Mouse (Mus musculus): Measurements from ENCODE around the gene Tmem53. TPM values are rescaled to one million over a fixed set of nuclear protein-coding genes. Genes with fewer than 3 reads are reported as not detected.
A peak's percentile ranks its signal among the peaks of the same experiment; 100 is the strongest.

Tmem53 gene
- polyA plus RNA-seq, 1 experiment from 2014 or later = 6.7 TPM

- peaks cover 4% of the 10 kb centered on the region; the same call in 1 of the 2 replicates for H3K4me1 ChIP-seq (replicated peaks)
- no peak overlapping the region for H3K4me2 ChIP-seq
- ATAC-seq (ENCODE audit: insufficient read depth) = no peak
- H3K9me3 ChIP-seq (replicated peaks) = no peaks in the 10 kb centered on the region
- H3K9ac ChIP-seq = no peak overlapping the region
- H3K36me3 ChIP-seq (replicated peaks) = no peaks in the 10 kb centered on the region
- WGBS (ENCODE audit: insufficient replicate concordance) = 69% methylated on average over 9 of the region's 9 CpGs
- no peak overlapping the region for H3K27ac ChIP-seq (replicated peaks)
- H3K27me3 ChIP-seq = no peaks in the 10 kb centered on the region
- no peak overlapping the region for H3K4me3 ChIP-seq (replicated peaks)
Observed at GRCm38 (mm10) chr4:117221836-117222235, 29.9 kb upstream of the Tmem53 start.

DNA sequence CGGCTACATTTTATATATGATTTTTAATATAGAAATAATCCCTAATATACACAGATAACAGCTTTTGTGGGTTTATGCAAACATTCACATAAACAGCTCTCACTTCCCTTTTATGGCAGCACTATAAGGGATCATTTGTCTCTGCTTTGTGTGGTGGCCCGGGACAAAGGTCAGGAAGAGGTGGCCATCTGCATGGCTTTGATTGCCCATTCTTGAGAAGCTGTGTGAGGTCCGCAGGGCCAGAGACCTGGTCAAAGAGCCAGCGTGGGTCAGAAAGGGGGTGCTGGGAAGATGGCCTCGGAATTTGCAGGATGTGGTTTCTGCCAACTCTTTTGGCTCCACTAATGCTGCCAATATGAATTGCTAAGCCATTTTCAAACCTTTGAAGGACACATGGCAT is 28.8 kb upstream of the Tmem53 start:
- Histone ChIP-seq H3K4me3 (replicated peaks) (no peak overlapping the region), H3K9ac (no peak overlapping the region), H3K27ac (replicated peaks) (no peak overlapping the region), H3K9me3 (replicated peaks) (no peaks in the 10 kb centered on the region), H3K36me3 (replicated peaks) (no peaks in the 10 kb centered on the region), H3K4me1 (replicated peaks) (peaks cover 4% of the 10 kb centered on the region; the same call in 1 of the 2 replicates), H3K4me2 (no peak overlapping the region), H3K27me3 (no peaks in the 10 kb centered on the region)
- no peak for ATAC-seq (ENCODE audit: insufficient read depth)
- WGBS (ENCODE audit: insufficient replicate concordance) = 34% methylated on average over 5 of the region's 5 CpGs

- 51% methylated on average over 8 of the region's 8 CpGs for WGBS (ENCODE audit: insufficient replicate concordance)
- ATAC-seq (ENCODE audit: insufficient read depth) = no peak
Observed at GRCm38 (mm10) chr4:117224122-117224521, 27.6 kb upstream of the Tmem53 start.

DNA sequence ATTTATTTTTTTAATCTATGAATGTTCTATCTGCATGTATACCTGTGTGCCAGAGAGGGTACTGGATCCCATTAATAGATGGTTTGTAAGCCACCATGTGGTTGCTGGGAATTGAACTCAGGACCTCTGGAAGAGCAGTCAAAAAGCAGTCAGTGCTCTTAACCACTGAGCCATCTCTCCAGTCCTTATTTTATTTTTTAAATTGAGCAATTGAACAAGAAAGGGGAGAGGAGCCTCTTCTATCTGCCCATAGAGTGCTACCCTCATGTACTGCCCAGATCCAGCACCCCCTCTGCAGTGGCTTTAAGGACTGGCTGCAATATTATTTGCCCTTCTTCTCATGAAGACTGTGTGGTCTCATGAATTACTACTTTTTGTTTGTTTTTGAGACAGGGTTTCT is 26.5 kb upstream of the Tmem53 start:
- Histone ChIP-seq H3K36me3 (replicated peaks) (no peaks in the 10 kb centered on the region), H3K4me1 (replicated peaks) (no peaks in the 10 kb centered on the region), H3K9ac (no peak overlapping the region), H3K4me3 (replicated peaks) (no peak overlapping the region), H3K9me3 (replicated peaks) (no peaks in the 10 kb centered on the region), H3K27ac (replicated peaks) (no peak overlapping the region), H3K4me2 (no peak overlapping the region), H3K27me3 (no peaks in the 10 kb centered on the region)
- no peak for ATAC-seq (ENCODE audit: insufficient read depth)

More at GRCm38 (mm10) chr4:117224122-117224521, 27.6 kb upstream of the Tmem53 start:
- Histone ChIP-seq H3K27ac (replicated peaks) (no peak overlapping the region), H3K27me3 (no peaks in the 10 kb centered on the region), H3K4me3 (replicated peaks) (no peak overlapping the region), H3K9me3 (replicated peaks) (no peaks in the 10 kb centered on the region), H3K4me1 (replicated peaks) (no peaks in the 10 kb centered on the region), H3K4me2 (no peak overlapping the region), H3K36me3 (replicated peaks) (no peaks in the 10 kb centered on the region), H3K9ac (no peak overlapping the region)

- Histone ChIP-seq H3K9ac (no peak overlapping the region), H3K4me2 (no peak overlapping the region), H3K27me3 (no peaks in the 10 kb centered on the region), H3K9me3 (replicated peaks) (no peaks in the 10 kb centered on the region), H3K4me3 (replicated peaks) (no peak overlapping the region), H3K4me1 (replicated peaks) (no peaks in the 10 kb centered on the region), H3K36me3 (replicated peaks) (no peaks in the 10 kb centered on the region), H3K27ac (replicated peaks) (no peak overlapping the region)
- ATAC-seq (ENCODE audit: insufficient read depth) = no peak
- 72% methylated on average over 15 of the region's 15 CpGs for WGBS (ENCODE audit: insufficient replicate concordance)
Observed at GRCm38 (mm10) chr4:117229590-117229989, 22.2 kb upstream of the Tmem53 start.

DNA sequence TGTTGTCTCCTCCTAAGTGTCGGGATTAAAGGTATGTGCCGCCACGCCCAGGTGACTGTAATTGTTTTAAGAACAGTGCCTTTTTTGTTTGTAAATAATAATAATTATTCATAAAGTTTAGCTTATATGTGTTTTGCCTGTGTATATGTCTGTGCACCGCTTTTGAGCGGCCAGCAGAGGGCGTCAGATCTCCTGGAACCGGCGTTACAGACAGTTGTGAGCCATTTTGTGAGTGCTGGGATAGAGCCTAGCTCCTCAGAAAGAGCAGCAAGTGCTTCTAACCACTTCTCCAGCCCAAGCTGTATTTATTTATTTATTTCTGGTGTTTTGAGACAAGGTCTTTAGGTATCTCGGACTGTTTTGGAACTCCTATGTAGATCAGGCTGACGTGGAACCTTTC is 21.4 kb upstream of the Tmem53 start:
- no peak overlapping the region for H3K27ac ChIP-seq (replicated peaks)
- H3K27me3 ChIP-seq = no peaks in the 10 kb centered on the region
- WGBS (ENCODE audit: insufficient replicate concordance) = 43% methylated on average over 10 of the region's 10 CpGs
- H3K36me3 ChIP-seq (replicated peaks) = no peaks in the 10 kb centered on the region
- H3K9ac ChIP-seq = no peak overlapping the region
- H3K4me1 ChIP-seq (replicated peaks) = no peaks in the 10 kb centered on the region
- no peak overlapping the region for H3K4me2 ChIP-seq
- H3K4me3 ChIP-seq (replicated peaks) = no peak overlapping the region
- H3K9me3 ChIP-seq (replicated peaks) = no peaks in the 10 kb centered on the region
- no peak for ATAC-seq (ENCODE audit: insufficient read depth)

GRCm38 (mm10) chr4:117231208-117231607 is 20.5 kb upstream of the Tmem53 start:
- H3K9ac ChIP-seq = no peak overlapping the region
- H3K4me2 ChIP-seq = no peak overlapping the region
- no peaks in the 10 kb centered on the region for H3K9me3 ChIP-seq (replicated peaks)
- 66% methylated on average over 2 of the region's 2 CpGs for WGBS (ENCODE audit: insufficient replicate concordance)
- H3K36me3 ChIP-seq (replicated peaks) = no peaks in the 10 kb centered on the region
- no peaks in the 10 kb centered on the region for H3K27me3 ChIP-seq
- H3K4me1 ChIP-seq (replicated peaks) = no peaks in the 10 kb centered on the region
- ATAC-seq (ENCODE audit: insufficient read depth) = peak; percentile 56
- H3K27ac ChIP-seq (replicated peaks) = no peak overlapping the region; the same call in 1 of the 2 replicates
- no peak overlapping the region for H3K4me3 ChIP-seq (replicated peaks)

- Histone ChIP-seq H3K9ac (no peak overlapping the region), H3K4me2 (no peak overlapping the region), H3K4me3 (replicated peaks) (no peak overlapping the region), H3K4me1 (replicated peaks) (no peaks in the 10 kb centered on the region), H3K9me3 (replicated peaks) (no peaks in the 10 kb centered on the region), H3K36me3 (replicated peaks) (no peaks in the 10 kb centered on the region), H3K27me3 (no peaks in the 10 kb centered on the region), H3K27ac (replicated peaks) (no peak overlapping the region)
- no peak for ATAC-seq (ENCODE audit: insufficient read depth)
- 59% methylated on average over 7 of the region's 7 CpGs for WGBS (ENCODE audit: insufficient replicate concordance)
Observed at GRCm38 (mm10) chr4:117234166-117234741, 17.5 kb upstream of the Tmem53 start.

- Histone ChIP-seq H3K27me3 (no peaks in the 10 kb centered on the region), H3K36me3 (replicated peaks) (no peaks in the 10 kb centered on the region), H3K4me1 (replicated peaks) (no peaks in the 10 kb centered on the region), H3K9ac (no peak overlapping the region), H3K9me3 (replicated peaks) (no peaks in the 10 kb centered on the region), H3K4me2 (no peak overlapping the region), H3K4me3 (replicated peaks) (no peak overlapping the region), H3K27ac (replicated peaks) (no peak overlapping the region)
- WGBS (ENCODE audit: insufficient replicate concordance) = 59% methylated on average over 4 of the region's 4 CpGs
- ATAC-seq (ENCODE audit: insufficient read depth) = no peak
Observed at GRCm38 (mm10) chr4:117235822-117236221, 15.9 kb upstream of the Tmem53 start.

DNA sequence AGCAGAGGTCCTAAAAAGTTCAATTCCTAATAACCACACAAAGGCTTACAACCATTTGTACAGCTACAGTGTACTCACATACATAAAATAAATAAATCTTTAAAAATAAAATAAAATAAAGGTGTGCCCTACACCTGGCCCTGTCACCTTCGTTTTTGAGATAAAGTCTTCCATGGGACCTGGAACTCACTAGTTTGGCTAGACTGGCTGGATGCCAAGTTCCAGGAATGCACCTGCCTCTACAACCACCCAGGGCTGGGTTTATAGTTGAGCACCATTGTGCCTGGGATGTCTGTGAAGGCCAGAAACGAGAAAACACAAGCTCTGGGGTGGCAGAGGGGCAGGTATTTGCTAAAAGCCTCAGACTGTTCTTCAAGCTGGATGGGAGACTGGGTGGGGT is 12.6 kb upstream of the Tmem53 start:
- WGBS (ENCODE audit: insufficient replicate concordance) = 29% methylated on average over 2 of the region's 2 CpGs
- no peak for ATAC-seq (ENCODE audit: insufficient read depth)

DNA sequence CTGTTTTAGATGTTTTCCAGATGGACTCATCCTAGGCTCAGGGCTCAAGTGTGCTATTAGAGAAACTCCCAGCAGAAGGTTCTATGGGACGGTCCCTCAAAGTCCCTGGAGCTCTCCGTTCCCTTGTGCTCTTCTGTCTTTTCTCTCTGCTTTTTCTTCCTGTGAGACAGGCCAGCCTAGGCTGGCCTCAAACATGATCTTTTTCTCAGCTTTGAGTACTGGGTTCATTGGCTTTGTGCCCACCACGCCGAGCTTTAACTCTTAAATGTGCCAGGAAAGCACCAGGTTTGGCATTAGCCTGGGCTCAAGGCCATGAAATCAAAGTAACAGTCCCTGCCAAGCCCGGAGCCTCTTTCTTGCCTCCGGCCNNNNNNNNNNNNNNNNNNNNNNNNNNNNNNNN is 10.9 kb upstream of the Tmem53 start:
- no peak for ATAC-seq (ENCODE audit: insufficient read depth)
- Histone ChIP-seq H3K9ac (no peak overlapping the region), H3K9me3 (replicated peaks) (no peaks in the 10 kb centered on the region), H3K4me1 (replicated peaks) (no peaks in the 10 kb centered on the region), H3K27me3 (peaks cover 3% of the 10 kb centered on the region; the same call in 1 of the 2 replicates), H3K4me2 (no peak overlapping the region), H3K36me3 (replicated peaks) (no peaks in the 10 kb centered on the region), H3K4me3 (replicated peaks) (no peak overlapping the region), H3K27ac (replicated peaks) (no peak overlapping the region)
- WGBS (ENCODE audit: insufficient replicate concordance) = 73% methylated on average over 6 of the region's 6 CpGs

More for the DNA sequence above, 12.6 kb upstream of the Tmem53 start:
- no peak overlapping the region for H3K27ac ChIP-seq (replicated peaks)
- no peak overlapping the region for H3K4me3 ChIP-seq (replicated peaks)
- H3K4me2 ChIP-seq = no peak overlapping the region
- no peaks in the 10 kb centered on the region for H3K4me1 ChIP-seq (replicated peaks)
- H3K27me3 ChIP-seq = no peaks in the 10 kb centered on the region
- no peaks in the 10 kb centered on the region for H3K36me3 ChIP-seq (replicated peaks)
- H3K9ac ChIP-seq = no peak overlapping the region
- H3K9me3 ChIP-seq (replicated peaks) = no peaks in the 10 kb centered on the region

- Histone ChIP-seq H3K9ac (no peak overlapping the region), H3K27me3 (peaks cover 10% of the 10 kb centered on the region; the same call in 1 of the 2 replicates), H3K36me3 (replicated peaks) (no peaks in the 10 kb centered on the region), H3K27ac (replicated peaks) (peak overlapping the region; percentile 76; the same call in 1 of the 2 replicates), H3K4me2 (peak overlapping the region; percentile 91), H3K4me3 (replicated peaks) (peak overlapping the region; percentile 74), H3K9me3 (replicated peaks) (no peaks in the 10 kb centered on the region), H3K4me1 (replicated peaks) (peaks cover 40% of the 10 kb centered on the region)
- no peak for ATAC-seq (ENCODE audit: insufficient read depth)
- 73% methylated on average over 1 of the region's 1 CpGs for WGBS (ENCODE audit: insufficient replicate concordance)
Observed at GRCm38 (mm10) chr4:117250982-117251381, 769 bp upstream of the Tmem53 start.
